Mouse (Mus musculus) kidney, adult 18-20 months (tissue): Measurements from ENCODE around the gene Tas2r106.

Source experiments
- DNase-seq: peaks from one replicate; pipeline ENCODE4 v3.0.0; 2021

The Tas2r106 gene

GRCm38 (mm10) chr6:131678786-131679185, at the start of gene Tas2r106:
Gene Tas2r106, minus strand, starts transcription at chr6:131678886.
- no peak for DNase-seq

GRCm38 (mm10) chr6:131712803-131713202, 34.1 kb upstream of the Tas2r106 start:
- DNase-seq: no peak

- no peak for DNase-seq
Measured at GRCm38 (mm10) chr6:131689963-131690362, 11.3 kb upstream of the Tas2r106 start, which contains the start of gene Tas2r114. Gene Tas2r114, minus strand, starts transcription at chr6:131690063.

- DNase-seq: no peak
Measured at GRCm38 (mm10) chr6:131687395-131687794, 8.7 kb upstream of the Tas2r106 start, which contains the start of gene Tas2r105. Gene Tas2r105, minus strand, starts transcription at chr6:131687495.

- no peak for DNase-seq
Measured at GRCm38 (mm10) chr6:131685644-131686043, 7.0 kb upstream of the Tas2r106 start, which contains the start of gene Tas2r104. Gene Tas2r104, minus strand, starts transcription at chr6:131685744.

- no peak for DNase-seq
Measured at GRCm38 (mm10) chr6:131660049-131660448, 18.6 kb downstream of the Tas2r106 start, which contains the start of gene Tas2r107. Gene Tas2r107, minus strand, starts transcription at chr6:131660149.

GRCm38 (mm10) chr6:131630812-131631211, 47.9 kb downstream of the Tas2r106 start, which contains the start of gene Tas2r130:
Gene Tas2r130, minus strand, starts transcription at chr6:131630912.
- no peak for DNase-seq
